Mouse (Mus musculus): ENCODE measurements at regions not wholly inside any gene's neighbourhood (a gene's known extent, or its start where the extent isn't known, plus 50 kb on each side); places are given as distances from the start of the nearest gene placed in this dataset.

- H3K27ac ChIP-seq: no peak overlapping the region
- TF ChIP-seq CTCF (IDR thresholded peaks at IDR 0.05): no peak
- intact Hi-C loops (cut with DNase I): no loop called here
- no peak for DNase-seq
- H3K4me3 ChIP-seq: no peak overlapping the region
These were observed 217.3 kb upstream of the 4930535I16Rik start for GRCm38 (mm10) chr4:124135165-124135470.

- intact Hi-C loops (cut with DNase I): no loop called here
- TF ChIP-seq CTCF (IDR thresholded peaks at IDR 0.05): no peak
- H3K4me3 ChIP-seq: no peak overlapping the region
- H3K27ac ChIP-seq: no peak overlapping the region
- no peak for DNase-seq
These were observed 216.7 kb upstream of the 4930535I16Rik start for GRCm38 (mm10) chr4:124134341-124135164.

DNA sequence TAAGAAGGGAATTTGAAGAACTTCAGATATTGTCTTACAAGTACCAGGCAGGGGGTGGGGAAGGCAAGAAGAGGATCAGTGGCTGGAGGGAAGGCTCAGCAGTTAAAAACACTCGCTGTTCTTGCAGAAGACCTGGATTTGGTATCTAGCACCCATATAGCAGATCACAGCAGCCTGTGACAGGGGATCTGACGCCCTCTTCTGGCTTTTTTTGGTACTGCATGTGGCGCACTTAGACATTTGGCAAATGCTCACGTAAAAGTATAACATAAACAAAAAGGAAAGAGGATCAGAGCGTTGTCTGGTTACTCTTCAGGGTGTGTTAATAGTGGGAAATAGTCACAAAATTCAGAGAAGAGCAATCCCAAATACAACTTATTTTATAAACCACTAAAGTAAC is 213.1 kb upstream of the 4930535I16Rik start:
- DNase-seq: no peak
- Histone ChIP-seq H3K27ac (no peak overlapping the region), H3K4me3 (no peak overlapping the region)
- intact Hi-C loops (cut with DNase I): no loop called here
- peak; percentile 34; the same call in 1 of the 2 replicates for TF ChIP-seq CTCF (IDR thresholded peaks at IDR 0.05)

GRCm38 (mm10) chr4:124126258-124126657 is 208.4 kb upstream of the 4930535I16Rik start:
- no peak for TF ChIP-seq CTCF (IDR thresholded peaks at IDR 0.05)
- H3K4me3 ChIP-seq: no peak overlapping the region
- no peak for DNase-seq
- no peak overlapping the region for H3K27ac ChIP-seq
- intact Hi-C loops (cut with DNase I): no loop called here

DNA sequence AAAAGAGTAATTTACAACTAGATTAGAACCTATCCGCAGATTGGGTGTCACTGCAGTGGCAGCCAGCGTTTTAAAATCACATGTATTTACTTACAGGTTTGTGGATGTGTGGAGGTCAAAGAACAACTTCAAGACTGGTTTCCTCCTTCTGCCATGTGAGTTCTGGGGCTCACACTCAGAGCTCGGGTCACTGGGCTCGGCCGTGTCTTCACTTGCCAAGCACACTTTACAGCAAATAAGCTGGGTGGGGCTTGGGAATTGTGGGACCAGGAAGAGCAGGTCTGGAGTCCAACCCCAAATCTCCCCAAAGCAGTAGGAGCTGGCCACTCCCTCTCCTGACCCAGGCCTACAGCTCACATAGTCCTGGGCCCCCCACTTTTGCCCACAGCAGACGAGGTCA is 202.5 kb upstream of the 4930535I16Rik start:
- Histone ChIP-seq H3K4me3 (no peak overlapping the region), H3K27ac (no peak overlapping the region)
- TF ChIP-seq CTCF (IDR thresholded peaks at IDR 0.05): no peak
- intact Hi-C loops (cut with DNase I): no loop called here
- no peak for DNase-seq

DNA sequence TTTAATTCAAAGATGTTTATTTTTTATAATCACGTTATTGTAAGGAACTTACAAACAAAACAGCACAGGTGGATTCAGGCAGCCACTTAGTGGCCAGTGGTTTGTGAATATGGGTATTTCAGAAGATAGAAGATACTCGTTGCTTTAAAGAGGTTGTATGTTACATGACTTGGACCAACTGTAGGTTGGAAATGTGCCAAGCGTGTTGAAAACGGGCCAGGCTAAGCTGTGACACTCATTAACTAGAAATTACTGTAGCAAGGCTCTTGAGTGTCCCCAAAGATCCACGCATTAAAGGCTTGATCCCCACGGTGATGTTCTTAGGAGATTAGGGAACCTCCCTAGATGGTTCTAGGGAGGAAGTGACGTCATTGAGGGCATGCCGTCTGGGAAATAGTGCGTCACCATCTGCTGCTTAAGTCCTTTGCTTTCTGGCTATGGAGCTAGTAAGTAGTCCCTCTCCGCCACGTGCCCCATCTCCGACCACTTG is 196.1 kb upstream of the 4930535I16Rik start:
- Histone ChIP-seq H3K4me3 (no peak overlapping the region), H3K27ac (no peak overlapping the region)
- intact Hi-C loops (cut with DNase I): no loop called here
- TF ChIP-seq CTCF (IDR thresholded peaks at IDR 0.05): no peak
- no peak for DNase-seq

DNA sequence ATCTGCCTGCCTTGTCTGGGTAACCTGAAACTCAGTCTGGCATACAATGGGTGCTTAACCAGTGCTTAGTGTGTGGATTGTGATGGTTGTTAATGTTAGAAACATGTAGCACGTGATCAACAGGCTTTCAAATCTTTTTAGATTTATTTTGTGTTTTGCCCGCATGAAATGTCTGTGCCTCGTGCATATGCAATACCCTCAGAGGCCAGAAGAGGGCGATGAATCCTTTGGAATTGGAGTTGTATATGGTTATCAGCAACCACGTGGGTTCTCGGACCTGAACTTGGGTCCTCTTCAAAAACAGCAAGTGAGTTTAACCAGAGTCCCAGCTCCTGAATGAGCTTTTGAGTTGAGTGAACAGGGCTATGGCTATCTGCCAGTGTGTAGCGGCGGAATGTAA is 192.9 kb upstream of the 4930535I16Rik start:
- Histone ChIP-seq H3K27ac (no peak overlapping the region), H3K4me3 (no peak overlapping the region)
- intact Hi-C loops (cut with DNase I): no loop called here
- TF ChIP-seq CTCF (IDR thresholded peaks at IDR 0.05): peak; percentile 33; the same call in 1 of the 2 replicates
- DNase-seq: no peak

GRCm38 (mm10) chr4:124109371-124109770 is 191.5 kb upstream of the 4930535I16Rik start:
- TF ChIP-seq CTCF (IDR thresholded peaks at IDR 0.05): no peak
- no peak overlapping the region for H3K27ac ChIP-seq
- intact Hi-C loops (cut with DNase I): no loop called here
- H3K4me3 ChIP-seq: no peak overlapping the region
- DNase-seq: no peak

- Histone ChIP-seq H3K27ac (no peak overlapping the region), H3K4me3 (no peak overlapping the region)
- intact Hi-C loops (cut with DNase I): no loop called here
- TF ChIP-seq CTCF (IDR thresholded peaks at IDR 0.05): peak; percentile 41
- no peak for DNase-seq
These were observed 184.9 kb upstream of the 4930535I16Rik start for GRCm38 (mm10) chr4:124102684-124103083.

DNA sequence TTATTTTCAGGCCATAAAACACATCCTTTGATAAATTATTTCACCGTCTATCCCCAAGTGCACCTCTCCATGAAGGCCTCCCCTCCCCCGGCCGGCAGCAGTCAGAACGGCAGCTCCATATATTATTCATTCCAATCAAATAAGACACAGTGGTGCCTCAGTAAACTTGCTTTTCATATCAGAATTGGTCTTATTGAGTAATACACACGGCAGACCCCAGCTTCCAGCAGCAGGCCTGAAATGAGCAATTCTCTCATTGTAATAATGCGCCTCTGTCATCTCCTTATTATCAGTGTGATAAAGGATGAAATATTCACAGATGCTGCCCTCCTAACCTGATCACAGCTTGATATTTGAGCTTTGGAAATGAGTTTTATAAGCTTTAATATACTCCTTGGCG is 169.0 kb upstream of the 4930535I16Rik start:
- TF ChIP-seq CTCF (IDR thresholded peaks at IDR 0.05): no peak
- Histone ChIP-seq H3K27ac (no peak overlapping the region), H3K4me3 (no peak overlapping the region)
- intact Hi-C loops (cut with DNase I): no loop called here
- DNase-seq: no peak

- TF ChIP-seq CTCF (IDR thresholded peaks at IDR 0.05): no peak
- H3K4me3 ChIP-seq: no peak overlapping the region
- no peak overlapping the region for H3K27ac ChIP-seq
- DNase-seq: no peak
- intact Hi-C loops (cut with DNase I): no loop called here
These were observed 168.4 kb upstream of the 4930535I16Rik start for GRCm38 (mm10) chr4:124086254-124086653.

- TF ChIP-seq CTCF (IDR thresholded peaks at IDR 0.05): no peak
- no peak overlapping the region for H3K4me3 ChIP-seq
- DNase-seq: no peak
- H3K27ac ChIP-seq: no peak overlapping the region
- intact Hi-C loops (cut with DNase I): no loop called here
These were observed 161.8 kb upstream of the 4930535I16Rik start for GRCm38 (mm10) chr4:124079603-124080002.

DNA sequence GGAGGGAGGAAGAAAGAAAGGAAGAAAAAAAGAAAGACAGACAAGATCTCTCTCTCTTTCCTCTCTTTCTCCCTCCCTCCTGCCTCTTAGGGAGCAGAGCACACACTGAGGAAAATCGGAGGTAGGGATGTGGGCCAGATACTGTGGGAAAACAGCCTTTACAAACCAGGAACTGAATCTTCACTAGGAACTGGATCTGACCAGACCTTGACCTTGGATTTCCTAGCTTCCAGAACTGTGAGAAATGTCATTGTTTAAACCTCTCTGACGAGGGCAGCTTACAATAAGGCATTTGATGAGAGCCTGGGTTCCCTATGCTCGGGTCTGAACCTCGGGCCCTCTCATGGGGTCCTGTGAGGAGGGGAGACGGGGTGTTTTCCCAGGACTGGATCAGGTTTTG is 157.7 kb upstream of the 4930535I16Rik start:
- intact Hi-C loops (cut with DNase I): no loop called here
- Histone ChIP-seq H3K4me3 (no peak overlapping the region), H3K27ac (no peak overlapping the region)
- no peak for DNase-seq
- no peak for TF ChIP-seq CTCF (IDR thresholded peaks at IDR 0.05)

DNA sequence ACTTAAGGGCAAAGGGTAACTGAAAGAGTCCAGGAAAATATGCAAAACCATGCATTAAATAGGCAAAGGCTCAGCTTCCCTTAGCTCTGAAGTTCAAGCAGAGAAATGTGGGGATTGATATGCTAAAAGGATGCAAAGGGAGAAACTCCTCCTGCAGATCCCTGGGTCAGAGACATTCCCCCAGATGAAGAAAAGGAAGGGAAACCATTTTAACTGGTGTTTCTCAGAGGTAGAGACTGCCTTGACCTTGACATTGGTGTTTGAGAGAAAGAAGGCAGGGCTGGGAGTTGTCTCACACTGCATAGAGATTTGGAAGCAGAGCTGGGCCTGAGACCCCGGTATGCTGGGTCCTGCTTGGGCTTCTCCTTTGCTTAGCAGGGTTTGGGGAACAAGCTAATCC is 155.8 kb upstream of the 4930535I16Rik start:
- intact Hi-C loops (cut with DNase I): no loop called here
- TF ChIP-seq CTCF (IDR thresholded peaks at IDR 0.05): no peak
- Histone ChIP-seq H3K27ac (no peak overlapping the region), H3K4me3 (no peak overlapping the region)
- DNase-seq: no peak
